Mouse (Mus musculus): ENCODE data around the gene Zfp185. TPM values are rescaled to one million over a fixed set of nuclear protein-coding genes. Genes with fewer than 3 reads are reported as not detected.

Gene Zfp185
- polyA plus RNA-seq, 1 experiment from 2014 or later, result 6.5 TPM

DNA sequence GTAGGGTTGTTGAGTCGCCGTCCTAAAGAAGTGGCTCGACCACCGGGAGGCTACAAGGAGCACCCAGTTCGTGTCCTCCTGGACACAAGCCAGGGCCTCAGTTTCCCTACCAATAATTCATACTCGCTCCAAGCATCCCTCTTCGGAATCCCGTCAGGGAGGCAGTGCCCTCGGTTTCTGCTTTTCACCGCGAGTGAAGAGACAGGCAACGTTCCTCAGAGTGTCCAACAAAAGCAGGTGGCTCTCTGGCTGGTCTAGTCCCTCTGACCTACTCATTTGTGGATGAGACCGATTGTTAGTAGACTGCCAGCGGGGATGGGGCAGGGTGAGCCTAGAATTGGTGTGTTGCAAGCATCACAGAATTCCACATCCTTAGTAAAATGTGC is 374 bp downstream of the Zfp185 start:
- no peaks in the 10 kb centered on the region for H3K27me3 ChIP-seq (ENCODE audit: control insufficient read depth, insufficient read depth, low read length)
- no peak for ATAC-seq (replicated peaks; ENCODE audit: insufficient number of reproducible peaks, low FRiP score, low TSS enrichment, low read depth)
- peak overlapping the region; percentile 35 for H3K4me3 ChIP-seq (ENCODE audit: low read depth, low read length)
- WGBS, result 23% methylated on average over 14 of the region's 14 CpGs
- no peak overlapping the region for H3K27ac ChIP-seq (replicated peaks; ENCODE audit: low read depth, low read length)
- no peaks in the 10 kb centered on the region for H3K9me3 ChIP-seq (replicated peaks; ENCODE audit: control insufficient read depth, low read length)
- no peaks in the 10 kb centered on the region for H3K4me1 ChIP-seq (ENCODE audit: control insufficient read depth, insufficient read depth, low read length)
- DNase-seq (ENCODE audit: low spot score), result no peak
- peak overlapping the region; percentile 32 for H3K9ac ChIP-seq (replicated peaks; ENCODE audit: low read length)
- no peaks in the 10 kb centered on the region for H3K36me3 ChIP-seq (replicated peaks; ENCODE audit: control insufficient read depth, insufficient read depth, low read depth, low read length)
- H3K4me2 ChIP-seq (ENCODE audit: low read depth, low read length), result peak overlapping the region; percentile 55

DNA sequence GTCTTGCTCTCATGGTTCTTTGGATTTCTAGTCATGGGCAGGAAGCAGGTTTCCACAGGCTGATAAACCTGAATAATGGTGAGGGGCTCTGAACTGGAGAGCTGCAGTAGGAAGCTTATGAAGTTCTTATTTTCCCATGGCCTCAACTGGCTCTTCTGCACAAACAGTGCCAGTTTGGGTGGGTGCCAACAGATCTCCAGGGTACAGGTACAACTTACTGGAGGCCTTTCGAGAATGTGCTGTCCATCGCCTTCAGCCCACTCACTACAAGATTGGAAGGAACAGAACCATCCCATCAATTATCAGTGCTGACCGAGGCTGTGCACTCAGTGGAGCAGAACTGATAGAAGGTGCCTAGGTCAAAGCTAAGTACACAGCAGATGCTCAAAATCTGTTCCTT is 1.3 kb downstream of the Zfp185 start:
- DNase-seq (ENCODE audit: low spot score) (no peak), ATAC-seq (replicated peaks; ENCODE audit: insufficient number of reproducible peaks, low FRiP score, low TSS enrichment, low read depth) (no peak)
- no peak overlapping the region for H3K27ac ChIP-seq (replicated peaks; ENCODE audit: low read depth, low read length)
- no peaks in the 10 kb centered on the region for H3K36me3 ChIP-seq (replicated peaks; ENCODE audit: control insufficient read depth, insufficient read depth, low read depth, low read length)
- H3K4me3 ChIP-seq (ENCODE audit: low read depth, low read length), result no peak overlapping the region
- no peaks in the 10 kb centered on the region for H3K9me3 ChIP-seq (replicated peaks; ENCODE audit: control insufficient read depth, low read length)
- H3K9ac ChIP-seq (replicated peaks; ENCODE audit: low read length), result no peak overlapping the region
- H3K4me2 ChIP-seq (ENCODE audit: low read depth, low read length), result no peak overlapping the region
- no peaks in the 10 kb centered on the region for H3K27me3 ChIP-seq (ENCODE audit: control insufficient read depth, insufficient read depth, low read length)
- no peaks in the 10 kb centered on the region for H3K4me1 ChIP-seq (ENCODE audit: control insufficient read depth, insufficient read depth, low read length)
- 93% methylated on average over 3 of the region's 3 CpGs for WGBS

DNA sequence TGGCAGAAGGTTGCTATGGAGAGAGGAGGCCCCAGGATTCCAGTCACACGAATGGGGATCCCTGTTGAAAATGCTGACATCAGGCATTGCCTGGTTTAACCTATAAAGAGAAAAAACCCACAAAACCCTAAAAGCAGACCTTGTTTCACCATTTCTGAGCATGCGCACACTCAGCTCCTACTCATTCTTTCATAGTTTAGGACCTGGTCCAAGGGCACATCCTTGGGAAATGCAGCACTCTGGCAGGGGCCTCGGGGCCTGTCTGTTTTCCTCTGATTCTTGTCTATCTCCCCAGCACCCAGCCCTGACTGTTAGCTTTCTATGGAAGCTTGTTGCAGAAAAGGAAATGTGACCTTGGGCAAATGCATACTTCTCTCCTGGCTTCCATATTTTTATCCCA is 3.4 kb downstream of the Zfp185 start:
- WGBS, result 70% methylated on average over 3 of the region's 3 CpGs
- H3K9me3 ChIP-seq (replicated peaks; ENCODE audit: control insufficient read depth, low read length), result no peaks in the 10 kb centered on the region
- DNase-seq (ENCODE audit: low spot score), result no peak
- H3K9ac ChIP-seq (replicated peaks; ENCODE audit: low read length), result no peak overlapping the region
- no peaks in the 10 kb centered on the region for H3K27me3 ChIP-seq (ENCODE audit: control insufficient read depth, insufficient read depth, low read length)
- no peaks in the 10 kb centered on the region for H3K4me1 ChIP-seq (ENCODE audit: control insufficient read depth, insufficient read depth, low read length)
- H3K36me3 ChIP-seq (replicated peaks; ENCODE audit: control insufficient read depth, insufficient read depth, low read depth, low read length), result no peaks in the 10 kb centered on the region
- H3K27ac ChIP-seq (replicated peaks; ENCODE audit: low read depth, low read length), result no peak overlapping the region
- no peak for ATAC-seq (replicated peaks; ENCODE audit: insufficient number of reproducible peaks, low FRiP score, low TSS enrichment, low read depth)
- no peak overlapping the region for H3K4me2 ChIP-seq (ENCODE audit: low read depth, low read length)
- no peak overlapping the region for H3K4me3 ChIP-seq (ENCODE audit: low read depth, low read length)

DNA sequence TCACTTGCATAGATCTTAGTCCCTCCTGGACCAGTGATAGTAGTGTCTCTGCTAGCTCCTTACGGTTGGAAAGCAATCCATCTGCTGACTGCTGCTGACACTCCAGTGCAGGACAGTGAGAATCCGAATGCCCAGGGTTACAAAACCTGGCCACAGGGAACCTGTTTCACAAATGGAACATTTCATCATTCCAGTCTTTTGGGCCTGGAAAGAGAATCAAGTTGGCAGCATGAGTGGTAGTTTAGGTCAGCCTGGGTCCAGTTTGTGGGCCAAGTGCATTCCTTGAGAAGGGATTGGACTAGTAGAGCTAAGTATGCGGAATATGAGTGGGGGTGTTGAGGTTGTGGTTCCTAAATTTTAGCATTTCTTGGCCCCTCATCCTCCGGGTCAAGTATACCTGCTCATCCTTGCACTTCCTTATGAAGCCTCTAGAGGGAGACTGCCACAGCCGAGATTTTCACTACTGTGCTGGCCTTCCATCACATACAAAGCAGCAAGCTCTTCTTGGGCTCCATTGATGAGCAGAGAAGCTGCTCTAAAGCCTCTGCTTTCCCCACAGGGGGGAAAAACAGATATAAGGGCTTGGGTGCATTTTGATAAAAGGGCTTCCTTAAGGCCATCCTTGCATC is 5.3 kb downstream of the Zfp185 start:
- ATAC-seq (replicated peaks; ENCODE audit: insufficient number of reproducible peaks, low FRiP score, low TSS enrichment, low read depth), result no peak
- 56% methylated on average over 5 of the region's 5 CpGs for WGBS
- DNase-seq (ENCODE audit: low spot score), result no peak

DNA sequence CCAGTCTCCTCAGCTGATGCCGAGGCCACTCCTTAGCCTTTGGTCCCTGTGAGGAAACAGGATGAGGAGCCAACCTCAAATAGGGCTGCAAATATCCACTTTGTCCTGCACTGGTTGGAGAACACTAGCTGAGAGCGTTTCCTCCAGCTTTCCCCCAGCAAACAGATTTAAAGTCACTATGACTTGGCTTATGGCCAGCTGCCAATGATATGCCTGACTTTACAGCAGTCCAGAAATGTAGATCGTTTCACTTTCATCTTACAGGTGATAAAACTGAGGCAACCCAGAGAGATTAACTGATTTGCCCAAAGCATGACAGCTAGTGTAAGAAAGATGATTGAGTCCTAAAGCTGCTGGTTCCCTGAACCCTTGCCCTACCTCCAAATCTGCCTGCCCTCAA is 8.4 kb downstream of the Zfp185 start:
- no peak overlapping the region for H3K4me2 ChIP-seq (ENCODE audit: low read depth, low read length)
- DNase-seq (ENCODE audit: low spot score), result no peak
- no peak for ATAC-seq (replicated peaks; ENCODE audit: insufficient number of reproducible peaks, low FRiP score, low TSS enrichment, low read depth)
- 87% methylated on average over 3 of the region's 3 CpGs for WGBS
- no peak overlapping the region for H3K27ac ChIP-seq (replicated peaks; ENCODE audit: low read depth, low read length)
- H3K9me3 ChIP-seq (replicated peaks; ENCODE audit: control insufficient read depth, low read length), result no peaks in the 10 kb centered on the region
- H3K4me1 ChIP-seq (ENCODE audit: control insufficient read depth, insufficient read depth, low read length), result no peaks in the 10 kb centered on the region
- no peak overlapping the region for H3K9ac ChIP-seq (replicated peaks; ENCODE audit: low read length)
- H3K27me3 ChIP-seq (ENCODE audit: control insufficient read depth, insufficient read depth, low read length), result no peaks in the 10 kb centered on the region
- no peak overlapping the region for H3K4me3 ChIP-seq (ENCODE audit: low read depth, low read length)
- no peaks in the 10 kb centered on the region for H3K36me3 ChIP-seq (replicated peaks; ENCODE audit: control insufficient read depth, insufficient read depth, low read depth, low read length)

More for the DNA sequence above, 5.3 kb downstream of the Zfp185 start:
- Histone ChIP-seq H3K27ac (replicated peaks; ENCODE audit: low read depth, low read length) (no peak overlapping the region), H3K4me2 (ENCODE audit: low read depth, low read length) (no peak overlapping the region), H3K27me3 (ENCODE audit: control insufficient read depth, insufficient read depth, low read length) (no peaks in the 10 kb centered on the region), H3K36me3 (replicated peaks; ENCODE audit: control insufficient read depth, insufficient read depth, low read depth, low read length) (no peaks in the 10 kb centered on the region), H3K9me3 (replicated peaks; ENCODE audit: control insufficient read depth, low read length) (no peaks in the 10 kb centered on the region), H3K9ac (replicated peaks; ENCODE audit: low read length) (no peak overlapping the region), H3K4me3 (ENCODE audit: low read depth, low read length) (no peak overlapping the region), H3K4me1 (ENCODE audit: control insufficient read depth, insufficient read depth, low read length) (no peaks in the 10 kb centered on the region)

DNA sequence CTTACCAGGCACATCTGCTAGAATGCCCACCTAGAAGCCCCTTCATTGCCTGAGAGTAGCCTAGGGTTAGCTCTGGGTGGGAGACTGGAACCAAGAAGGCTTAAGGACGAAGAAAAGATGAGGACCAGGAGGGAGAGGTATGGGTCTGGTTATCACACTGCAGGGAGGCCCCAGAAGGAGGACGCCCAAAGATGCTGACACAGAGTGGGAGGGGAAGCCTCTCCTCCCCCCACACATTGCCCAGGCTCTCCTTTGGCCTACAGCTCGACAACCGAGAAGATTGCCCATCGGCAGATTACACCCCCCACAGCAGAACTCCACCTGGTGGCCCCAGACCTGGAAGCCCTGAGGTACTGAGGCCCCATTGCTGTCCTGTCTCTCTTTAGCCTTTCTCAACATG is 16.0 kb downstream of the Zfp185 start:
- no peak overlapping the region for H3K9ac ChIP-seq (replicated peaks; ENCODE audit: low read length)
- no peaks in the 10 kb centered on the region for H3K4me1 ChIP-seq (ENCODE audit: control insufficient read depth, insufficient read depth, low read length)
- H3K9me3 ChIP-seq (replicated peaks; ENCODE audit: control insufficient read depth, low read length), result no peaks in the 10 kb centered on the region
- H3K4me3 ChIP-seq (ENCODE audit: low read depth, low read length), result no peak overlapping the region
- DNase-seq (ENCODE audit: low spot score) (no peak), ATAC-seq (replicated peaks; ENCODE audit: insufficient number of reproducible peaks, low FRiP score, low TSS enrichment, low read depth) (no peak)
- no peak overlapping the region for H3K4me2 ChIP-seq (ENCODE audit: low read depth, low read length)
- H3K27me3 ChIP-seq (ENCODE audit: control insufficient read depth, insufficient read depth, low read length), result no peaks in the 10 kb centered on the region
- WGBS, result 80% methylated on average over 5 of the region's 5 CpGs
- H3K27ac ChIP-seq (replicated peaks; ENCODE audit: low read depth, low read length), result no peak overlapping the region
- no peaks in the 10 kb centered on the region for H3K36me3 ChIP-seq (replicated peaks; ENCODE audit: control insufficient read depth, insufficient read depth, low read depth, low read length)

DNA sequence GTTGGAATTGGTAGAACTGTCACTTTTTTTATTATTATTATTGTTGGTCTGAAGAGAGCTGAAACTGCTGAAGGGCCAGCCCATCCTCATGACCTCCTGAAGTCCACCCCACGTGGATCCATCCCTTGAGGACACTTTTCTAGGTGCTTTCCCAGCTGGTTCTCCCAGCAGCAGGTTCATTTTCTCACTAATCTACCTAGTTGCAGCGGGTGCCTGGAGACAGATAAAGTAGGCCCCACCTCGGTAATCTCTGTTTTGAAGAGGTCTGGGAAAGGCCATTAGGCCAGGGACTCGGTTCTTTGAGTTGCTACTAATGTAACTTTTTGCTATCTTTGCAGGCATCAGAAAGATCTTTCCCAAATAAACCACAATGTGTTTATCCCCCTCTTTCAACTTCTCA is 18.5 kb downstream of the Zfp185 start:
- no peak overlapping the region for H3K27ac ChIP-seq (replicated peaks; ENCODE audit: low read depth, low read length)
- WGBS, result 64% methylated on average over 4 of the region's 4 CpGs
- H3K9ac ChIP-seq (replicated peaks; ENCODE audit: low read length), result no peak overlapping the region
- H3K4me1 ChIP-seq (ENCODE audit: control insufficient read depth, insufficient read depth, low read length), result no peaks in the 10 kb centered on the region
- ATAC-seq (replicated peaks; ENCODE audit: insufficient number of reproducible peaks, low FRiP score, low TSS enrichment, low read depth) (no peak), DNase-seq (ENCODE audit: low spot score) (no peak)
- no peak overlapping the region for H3K4me3 ChIP-seq (ENCODE audit: low read depth, low read length)
- no peaks in the 10 kb centered on the region for H3K9me3 ChIP-seq (replicated peaks; ENCODE audit: control insufficient read depth, low read length)
- no peaks in the 10 kb centered on the region for H3K27me3 ChIP-seq (ENCODE audit: control insufficient read depth, insufficient read depth, low read length)
- no peaks in the 10 kb centered on the region for H3K36me3 ChIP-seq (replicated peaks; ENCODE audit: control insufficient read depth, insufficient read depth, low read depth, low read length)
- no peak overlapping the region for H3K4me2 ChIP-seq (ENCODE audit: low read depth, low read length)

DNA sequence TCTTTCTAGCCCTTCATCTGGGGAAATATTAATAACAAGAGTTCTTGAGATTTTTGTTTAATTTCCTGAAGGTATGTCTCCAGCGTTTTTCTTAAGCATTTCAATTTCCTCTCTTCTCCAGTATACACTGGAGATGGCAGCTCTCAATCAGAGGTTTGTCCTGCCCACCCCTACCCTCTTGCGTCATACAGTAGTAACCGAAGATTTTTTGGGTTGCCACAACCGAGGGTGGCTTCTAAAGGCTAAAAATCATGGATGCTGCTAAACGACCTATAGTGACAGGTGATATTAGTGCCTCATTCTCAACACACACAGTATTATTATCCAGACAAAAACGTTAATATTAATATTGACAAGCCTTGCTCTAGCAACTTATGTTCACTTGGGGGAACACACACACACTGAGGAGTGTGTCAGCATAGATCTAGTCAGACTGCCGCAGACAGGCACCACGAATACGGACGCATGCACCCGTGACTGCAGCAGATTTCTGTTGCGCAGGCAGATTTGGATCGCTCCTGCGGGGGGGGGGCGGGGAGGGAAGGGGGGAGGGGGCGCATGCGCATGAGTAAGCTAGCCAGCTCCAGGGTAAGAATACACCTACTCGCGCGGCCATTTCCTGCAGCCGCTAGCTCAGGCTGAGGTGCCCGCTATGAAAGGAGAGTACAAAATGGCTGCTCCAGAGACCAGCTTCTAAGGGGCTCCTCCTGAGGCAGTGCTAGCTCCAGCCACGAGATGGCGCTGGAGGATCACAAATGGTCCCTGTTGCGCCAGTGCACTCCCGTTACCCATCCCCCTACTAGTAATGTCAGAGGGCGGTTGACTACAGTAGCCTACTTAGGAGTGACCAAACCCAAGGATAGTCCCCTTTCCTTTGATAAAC is 20.7 kb downstream of the Zfp185 start:
- ATAC-seq (replicated peaks; ENCODE audit: insufficient number of reproducible peaks, low FRiP score, low TSS enrichment, low read depth), result peak; percentile 100
- H3K27me3 ChIP-seq (ENCODE audit: control insufficient read depth, insufficient read depth, low read length), result no peaks in the 10 kb centered on the region
- DNase-seq (ENCODE audit: low spot score), result peak; percentile 92
- peak overlapping the region; percentile 29 for H3K4me2 ChIP-seq (ENCODE audit: low read depth, low read length)
- no peaks in the 10 kb centered on the region for H3K36me3 ChIP-seq (replicated peaks; ENCODE audit: control insufficient read depth, insufficient read depth, low read depth, low read length)
- H3K4me1 ChIP-seq (ENCODE audit: control insufficient read depth, insufficient read depth, low read length), result no peaks in the 10 kb centered on the region
- 10% methylated on average over 17 of the region's 27 CpGs for WGBS
- no peaks in the 10 kb centered on the region for H3K9me3 ChIP-seq (replicated peaks; ENCODE audit: control insufficient read depth, low read length)
- peak overlapping the region; percentile 37; the same call in 1 of the 2 replicates for H3K9ac ChIP-seq (replicated peaks; ENCODE audit: low read length)
- H3K27ac ChIP-seq (replicated peaks; ENCODE audit: low read depth, low read length), result no peak overlapping the region
- H3K4me3 ChIP-seq (ENCODE audit: low read depth, low read length), result peak overlapping the region; percentile 26
